Mouse (Mus musculus): ENCODE results near the gene Gm17428. TPM values are rescaled to one million over a fixed set of nuclear protein-coding genes. Genes with fewer than 3 reads are reported as not detected.
"Not testable (repeated sequence)": the region's sequence is repeated elsewhere in the genome, so short reads cannot be mapped to it uniquely, and the experiment has no call there.

Gene Gm17428
- polyA plus RNA-seq, 1 experiment from 2014 or later = not detected

DNA sequence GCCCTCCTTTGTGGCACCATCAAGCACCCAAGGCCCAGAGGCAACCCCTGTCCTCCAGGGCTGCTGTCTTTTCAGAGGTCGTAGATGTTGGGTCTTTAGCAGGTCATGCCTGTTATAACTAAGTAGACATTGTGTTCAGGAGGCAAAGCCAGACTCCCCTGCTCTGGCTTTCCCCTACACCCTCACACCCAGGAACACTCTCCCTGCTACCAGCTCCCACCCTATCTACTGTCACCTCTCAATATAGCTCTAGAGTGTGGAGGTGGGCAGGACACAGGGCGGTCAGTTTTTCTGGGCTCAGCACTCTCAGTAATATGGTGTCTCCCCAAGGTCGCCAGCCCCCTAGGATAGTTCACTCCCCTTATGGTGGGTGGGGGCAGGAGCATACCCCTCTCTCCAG is 8.9 kb upstream of the Gm17428 start:
- no peak for ATAC-seq (ENCODE audit: low FRiP score, low read depth)
- no peaks in the 10 kb centered on the region for H3K9me3 ChIP-seq
- no peaks in the 10 kb centered on the region for H3K36me3 ChIP-seq
- no peak overlapping the region for H3K4me3 ChIP-seq
- no peaks in the 10 kb centered on the region for H3K27me3 ChIP-seq
- H3K9ac ChIP-seq (replicated peaks) = no peak overlapping the region
- no peak overlapping the region for H3K27ac ChIP-seq (replicated peaks)
- H3K4me1 ChIP-seq = no peaks in the 10 kb centered on the region
- 93% methylated on average over 3 of the region's 3 CpGs for WGBS
- H3K4me2 ChIP-seq (replicated peaks) = no peak overlapping the region

DNA sequence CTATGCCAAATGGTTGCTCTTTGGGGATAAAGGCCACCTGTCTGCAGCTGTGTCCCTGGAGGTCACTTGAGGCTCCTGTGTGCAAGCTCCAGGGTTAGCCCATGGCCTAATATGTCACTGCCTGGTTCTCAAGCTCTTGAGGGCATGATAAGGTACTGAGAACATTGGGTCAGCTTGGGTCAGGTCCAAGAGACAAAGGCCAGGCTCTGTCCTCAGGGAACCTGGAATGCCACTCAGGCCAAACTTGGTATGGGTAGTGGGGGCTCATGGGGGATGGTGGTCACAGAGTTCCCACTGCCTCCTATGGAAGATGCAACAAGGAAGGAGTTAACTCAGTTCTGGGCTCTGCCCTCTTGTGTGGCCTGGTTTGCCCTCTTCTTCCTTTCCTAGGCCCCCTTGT is 8.4 kb upstream of the Gm17428 start:
- H3K27ac ChIP-seq (replicated peaks) = no peak overlapping the region
- no peaks in the 10 kb centered on the region for H3K36me3 ChIP-seq
- H3K4me1 ChIP-seq = no peaks in the 10 kb centered on the region
- H3K9ac ChIP-seq (replicated peaks) = no peak overlapping the region
- H3K4me3 ChIP-seq = no peak overlapping the region
- no peaks in the 10 kb centered on the region for H3K9me3 ChIP-seq
- no peak for ATAC-seq (ENCODE audit: low FRiP score, low read depth)
- no peaks in the 10 kb centered on the region for H3K27me3 ChIP-seq
- H3K4me2 ChIP-seq (replicated peaks) = no peak overlapping the region

DNA sequence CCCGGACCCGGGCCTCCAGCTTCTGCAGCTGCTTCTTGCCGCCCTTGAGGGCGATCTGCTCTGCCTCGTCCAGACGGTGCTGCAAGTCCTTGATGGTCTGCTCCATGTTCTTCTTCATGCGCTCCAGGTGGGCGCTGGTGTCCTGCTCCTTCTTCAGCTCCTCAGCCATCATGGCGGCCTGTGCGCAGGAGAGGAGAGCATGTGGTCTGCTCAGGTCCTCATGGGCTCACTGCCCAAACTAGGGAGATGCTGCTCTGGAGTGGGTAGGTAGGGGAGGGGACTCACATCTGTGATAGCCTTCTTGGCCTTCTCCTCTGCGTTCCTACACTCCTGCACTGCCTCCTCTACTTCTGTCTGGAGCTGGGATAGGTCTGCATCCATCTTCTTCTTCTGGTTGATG is 3.9 kb upstream of the Gm17428 start:
- H3K4me1 ChIP-seq; H3K27me3 ChIP-seq; H3K4me2 ChIP-seq (replicated peaks); ATAC-seq (ENCODE audit: low FRiP score, low read depth); H3K9me3 ChIP-seq; H3K36me3 ChIP-seq; H3K9ac ChIP-seq (replicated peaks); H3K27ac ChIP-seq (replicated peaks); H3K4me3 ChIP-seq: not testable (repeated sequence)
- WGBS = 96% methylated on average over 11 of the region's 11 CpGs

DNA sequence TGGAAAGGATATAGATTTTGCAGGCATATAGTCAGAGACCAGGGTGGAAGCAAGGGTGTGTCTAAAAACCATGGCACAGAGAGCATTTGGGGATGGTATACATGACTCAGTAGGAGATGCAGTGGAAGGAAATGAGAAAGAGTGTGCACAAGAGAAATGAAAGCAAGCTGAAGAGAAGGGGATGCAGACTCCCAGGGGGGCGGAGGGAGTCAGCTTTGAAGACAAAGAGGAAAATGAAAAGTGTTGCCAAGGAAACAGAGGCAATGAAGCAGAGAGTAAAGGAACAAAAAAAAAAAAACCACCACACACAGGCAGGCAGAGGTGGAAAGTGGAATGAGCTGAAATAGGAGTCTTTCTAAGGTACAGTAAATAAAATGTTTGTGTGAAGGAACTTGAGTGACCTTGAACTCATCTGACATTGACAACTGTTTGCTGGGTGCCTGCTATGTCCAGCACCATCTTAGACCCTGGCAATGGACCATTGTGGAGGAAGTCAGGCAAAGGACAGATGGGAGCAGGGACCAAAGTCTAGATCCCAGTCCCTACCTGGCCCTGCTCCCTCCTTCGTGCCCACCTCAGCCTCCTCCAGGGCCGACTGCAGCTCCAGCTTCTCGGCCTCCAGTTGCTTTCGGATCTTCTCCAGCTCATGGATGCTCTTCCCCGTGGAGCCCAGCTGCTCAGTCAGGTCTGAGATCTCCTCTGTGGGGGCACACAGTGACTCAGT is 2.5 kb upstream of the Gm17428 start:
- ATAC-seq (ENCODE audit: low FRiP score, low read depth) = no peak
- H3K27ac ChIP-seq (replicated peaks) = no peak overlapping the region
- no peak overlapping the region for H3K4me2 ChIP-seq (replicated peaks)
- no peaks in the 10 kb centered on the region for H3K36me3 ChIP-seq
- H3K4me3 ChIP-seq = no peak overlapping the region
- peaks cover 10% of the 10 kb centered on the region for H3K4me1 ChIP-seq
- H3K9ac ChIP-seq (replicated peaks) = no peak overlapping the region
- H3K9me3 ChIP-seq = no peaks in the 10 kb centered on the region
- WGBS = 78% methylated on average over 6 of the region's 6 CpGs
- H3K27me3 ChIP-seq = 0 out of 2 replicates have a peak, but pooled peaks cover 4% of the 10 kb centered on the region

DNA sequence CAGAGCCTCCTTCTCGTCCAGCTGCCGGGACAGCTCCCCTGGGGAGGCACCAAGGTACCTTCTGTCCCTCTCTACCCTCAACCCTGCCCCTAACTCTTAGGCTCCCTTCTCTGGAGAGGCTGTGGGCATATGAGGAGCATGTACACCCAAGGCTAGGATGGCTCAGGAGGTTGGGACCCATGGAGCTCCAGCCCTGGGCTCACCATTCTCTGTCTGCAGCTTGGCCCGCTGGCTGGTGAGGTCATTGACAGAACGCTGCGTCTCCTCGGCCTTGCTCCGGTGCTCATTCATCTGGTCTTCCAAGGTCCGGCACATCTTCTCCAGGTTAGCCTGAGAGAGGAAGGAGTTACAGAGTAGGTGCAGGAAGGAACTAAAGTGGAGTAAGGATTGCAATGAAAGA is 1.9 kb downstream of the Gm17428 start:
- Histone ChIP-seq H3K27me3 (0 out of 2 replicates have a peak, but pooled peaks cover 4% of the 10 kb centered on the region), H3K4me3 (no peak overlapping the region), H3K9me3 (no peaks in the 10 kb centered on the region), H3K27ac (replicated peaks) (no peak overlapping the region), H3K9ac (replicated peaks) (no peak overlapping the region), H3K36me3 (no peaks in the 10 kb centered on the region), H3K4me1 (peaks cover 10% of the 10 kb centered on the region), H3K4me2 (replicated peaks) (no peak overlapping the region)
- WGBS = 95% methylated on average over 8 of the region's 8 CpGs
- ATAC-seq (ENCODE audit: low FRiP score, low read depth) = no peak

GRCm38 (mm10) chr14:54981934-54982333 is 5.2 kb downstream of the Gm17428 start:
- Histone ChIP-seq H3K27ac (replicated peaks) (no peak overlapping the region), H3K4me2 (replicated peaks) (no peak overlapping the region), H3K4me3 (no peak overlapping the region), H3K9ac (replicated peaks) (no peak overlapping the region), H3K4me1 (no peaks in the 10 kb centered on the region), H3K9me3 (no peaks in the 10 kb centered on the region), H3K27me3 (no peaks in the 10 kb centered on the region; the same call in 1 of the 2 replicates), H3K36me3 (no peaks in the 10 kb centered on the region)
- ATAC-seq (ENCODE audit: low FRiP score, low read depth) = no peak
- 92% methylated on average over 7 of the region's 7 CpGs for WGBS

DNA sequence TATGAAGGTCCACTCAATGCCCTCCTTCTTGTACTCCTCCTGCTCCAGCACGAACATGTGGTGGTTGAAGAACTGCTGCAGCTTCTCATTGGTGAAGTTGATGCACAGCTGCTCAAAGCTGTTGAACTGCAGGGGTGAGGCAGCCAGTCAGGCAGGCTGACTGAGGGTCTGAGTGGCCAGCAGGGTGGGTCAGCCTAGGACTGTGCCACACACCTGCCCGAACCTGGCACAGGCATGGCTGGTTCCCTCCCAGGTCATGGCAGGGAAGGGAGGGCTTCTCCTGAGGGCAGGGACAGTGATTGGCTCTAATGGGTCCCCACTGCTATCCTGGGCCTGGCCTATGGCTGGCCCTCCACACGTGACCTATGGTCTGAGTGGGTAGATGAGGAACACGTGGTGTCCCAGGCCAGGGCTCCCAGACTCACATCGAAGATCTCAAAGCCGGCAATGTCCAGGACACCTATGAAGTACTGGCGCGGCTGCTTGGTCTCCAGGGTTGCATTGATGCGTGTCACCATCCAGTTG is 11.7 kb downstream of the Gm17428 start:
- not testable (repeated sequence) for H3K27ac ChIP-seq (replicated peaks); H3K4me3 ChIP-seq; H3K27me3 ChIP-seq; H3K4me2 ChIP-seq (replicated peaks); H3K36me3 ChIP-seq; ATAC-seq (ENCODE audit: low FRiP score, low read depth); H3K9me3 ChIP-seq; H3K9ac ChIP-seq (replicated peaks); H3K4me1 ChIP-seq
- 91% methylated on average over 9 of the region's 9 CpGs for WGBS

GRCm38 (mm10) chr14:54988882-54989281 is 12.1 kb downstream of the Gm17428 start:
- no peak for ATAC-seq (ENCODE audit: low FRiP score, low read depth)
- no peaks in the 10 kb centered on the region for H3K9me3 ChIP-seq
- no peaks in the 10 kb centered on the region for H3K36me3 ChIP-seq
- WGBS = 94% methylated on average over 13 of the region's 13 CpGs
- H3K4me1 ChIP-seq = peaks cover 1% of the 10 kb centered on the region; the same call in 1 of the 2 replicates
- no peak overlapping the region for H3K27ac ChIP-seq (replicated peaks)
- peaks cover 4% of the 10 kb centered on the region; the same call in 1 of the 2 replicates for H3K27me3 ChIP-seq
- H3K9ac ChIP-seq (replicated peaks) = no peak overlapping the region
- H3K4me2 ChIP-seq (replicated peaks) = no peak overlapping the region
- no peak overlapping the region for H3K4me3 ChIP-seq

- H3K36me3 ChIP-seq = no peaks in the 10 kb centered on the region
- no peak for ATAC-seq (ENCODE audit: low FRiP score, low read depth)
- no peak overlapping the region for H3K4me3 ChIP-seq
- 89% methylated on average over 8 of the region's 8 CpGs for WGBS
- H3K9ac ChIP-seq (replicated peaks) = no peak overlapping the region
- H3K27me3 ChIP-seq = peaks cover 4% of the 10 kb centered on the region; the same call in 1 of the 2 replicates
- no peaks in the 10 kb centered on the region for H3K9me3 ChIP-seq
- H3K4me1 ChIP-seq = peaks cover 12% of the 10 kb centered on the region
- no peak overlapping the region for H3K4me2 ChIP-seq (replicated peaks)
- H3K27ac ChIP-seq (replicated peaks) = no peak overlapping the region
Observed at GRCm38 (mm10) chr14:54989886-54990441, 13.2 kb downstream of the Gm17428 start.

DNA sequence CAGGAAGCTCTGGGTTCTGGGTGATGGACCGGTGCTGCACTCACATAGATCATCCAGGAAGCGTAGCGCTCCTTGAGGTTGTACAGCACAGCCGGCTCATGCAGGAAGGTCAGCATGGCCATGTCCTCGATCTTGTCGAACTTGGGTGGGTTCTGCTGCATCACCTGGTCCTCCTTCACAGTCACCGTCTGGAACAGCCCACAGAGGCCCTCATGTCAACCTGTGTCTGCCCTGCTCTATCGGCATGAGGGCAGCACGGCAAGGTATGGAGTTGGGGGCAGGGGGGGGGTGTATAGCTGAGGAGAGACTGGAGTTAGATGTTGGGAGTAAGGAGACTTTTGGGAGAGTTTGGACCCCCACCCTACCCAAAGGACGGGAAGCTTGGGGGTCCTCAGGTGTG is 15.5 kb downstream of the Gm17428 start:
- H3K4me2 ChIP-seq (replicated peaks) = no peak overlapping the region
- no peaks in the 10 kb centered on the region for H3K9me3 ChIP-seq
- WGBS = 92% methylated on average over 10 of the region's 10 CpGs
- H3K9ac ChIP-seq (replicated peaks) = no peak overlapping the region
- H3K4me1 ChIP-seq = peaks cover 34% of the 10 kb centered on the region
- H3K27me3 ChIP-seq = peaks cover 4% of the 10 kb centered on the region; the same call in 1 of the 2 replicates
- no peaks in the 10 kb centered on the region for H3K36me3 ChIP-seq
- H3K27ac ChIP-seq (replicated peaks) = no peak overlapping the region
- H3K4me3 ChIP-seq = no peak overlapping the region
- no peak for ATAC-seq (ENCODE audit: low FRiP score, low read depth)

DNA sequence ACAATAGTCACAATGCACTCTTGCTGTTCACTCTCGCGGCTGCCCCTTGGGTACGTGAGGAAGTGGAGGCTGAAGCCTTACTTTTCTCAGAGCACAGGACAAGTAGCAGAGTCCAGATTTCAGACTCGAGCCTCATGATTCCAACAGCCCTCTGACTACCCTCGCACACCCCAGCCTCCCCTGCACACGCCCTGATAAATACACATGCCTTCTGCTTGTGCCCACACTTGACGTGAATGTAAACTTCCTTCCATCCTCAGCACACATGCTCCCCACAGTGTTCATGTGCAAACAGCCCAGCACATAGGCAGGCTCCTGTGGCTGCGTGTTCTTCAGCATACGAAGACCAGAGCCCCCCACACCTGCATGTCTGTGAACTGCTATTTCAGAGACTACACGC is 16.9 kb downstream of the Gm17428 start:
- no peak overlapping the region for H3K27ac ChIP-seq (replicated peaks)
- no peak overlapping the region for H3K9ac ChIP-seq (replicated peaks)
- no peaks in the 10 kb centered on the region for H3K9me3 ChIP-seq
- peaks cover 4% of the 10 kb centered on the region; the same call in 1 of the 2 replicates for H3K27me3 ChIP-seq
- no peak overlapping the region for H3K4me2 ChIP-seq (replicated peaks)
- no peak for ATAC-seq (ENCODE audit: low FRiP score, low read depth)
- no peaks in the 10 kb centered on the region for H3K36me3 ChIP-seq
- WGBS = 68% methylated on average over 10 of the region's 10 CpGs
- H3K4me1 ChIP-seq = peaks cover 37% of the 10 kb centered on the region
- no peak overlapping the region for H3K4me3 ChIP-seq

DNA sequence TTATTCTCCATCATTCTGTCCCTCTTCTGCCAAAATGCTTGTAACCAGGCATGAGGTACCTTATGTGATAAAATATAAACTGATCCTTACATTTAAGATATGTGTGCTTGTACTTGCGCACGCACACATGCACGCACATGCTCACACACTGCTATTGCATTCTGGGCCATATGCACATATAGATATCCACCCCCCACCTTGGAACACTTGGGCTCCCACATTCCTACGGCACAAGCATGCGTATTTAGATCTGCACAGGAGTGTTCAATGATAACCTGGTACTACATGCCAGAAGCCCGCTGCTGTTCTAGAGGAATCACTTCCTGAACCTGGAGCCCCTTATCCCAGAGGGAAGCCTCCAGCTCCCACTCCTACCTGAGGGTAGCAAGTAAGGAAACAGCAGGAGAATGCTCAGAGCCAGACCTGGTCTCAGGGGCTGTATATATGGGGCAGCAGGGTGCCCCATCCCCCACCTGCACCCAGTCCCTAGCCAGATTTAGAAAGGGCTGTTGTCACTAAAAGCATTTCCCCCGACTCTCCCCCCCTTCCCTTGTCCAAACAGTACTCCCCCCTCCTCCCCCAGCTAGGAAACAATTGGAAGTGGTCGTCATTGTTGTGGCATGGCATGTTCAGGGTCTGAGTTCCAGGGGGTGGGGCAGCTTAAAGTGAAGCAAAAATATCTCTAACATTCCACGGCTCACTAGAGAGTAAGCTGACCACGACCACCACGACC is 17.6 kb downstream of the Gm17428 start, which contains the start of gene Myh7:
Gene Myh7 (minus strand): TSS at position 491 of the 733 bp plus-strand sequence.
- Histone ChIP-seq H3K27me3 (peaks cover 4% of the 10 kb centered on the region; the same call in 1 of the 2 replicates), H3K4me3 (no peak within 1 kb of the TSS), H3K4me2 (replicated peaks) (peak within 1 kb of the TSS; percentile 28), H3K9ac (replicated peaks) (0 out of 2 replicates have a peak within 1 kb of the TSS, but pooled peaks have one; percentile 4), H3K9me3 (no peaks in the 10 kb centered on the region), H3K27ac (replicated peaks) (peak within 1 kb of the TSS; percentile 92), H3K4me1 (peaks cover 37% of the 10 kb centered on the region), H3K36me3 (no peaks in the 10 kb centered on the region)
- WGBS = 47% methylated on average over 11 of the region's 11 CpGs
- ATAC-seq (ENCODE audit: low FRiP score, low read depth) = no peak
